Mouse (Mus musculus) intestine, postnatal 0 days (tissue): ENCODE measurements around the gene Ttc9c. TPM values are rescaled to one million over a fixed set of nuclear protein-coding genes. Genes with fewer than 3 reads are reported as not detected.
A peak's percentile ranks its signal among the peaks of the same experiment; 100 is the strongest.
"Not testable (repeated sequence)": the region's sequence is repeated elsewhere in the genome, so short reads cannot be mapped to it uniquely, and the experiment has no call there.

Experiments
- ATAC-seq: fragments of 200-750 bp; cut with Nextera tagmentation; 2 replicates; pipeline ENCODE4 v1.8.0; 2017; ENCODE audit warnings: mild to moderate bottlenecking, moderate TSS enrichment, moderate library complexity
- H3K27ac ChIP-seq: fragments of 300-500 bp; sonication (generic); 2 replicates; pipeline ENCODE4 v1.5.1; 2014; ENCODE audit warnings: mild to moderate bottlenecking, low read depth, low read length, moderate library complexity
- H3K27me3 ChIP-seq: fragments of 300-500 bp; sonication (generic); replicated peaks from 2 replicates; pipeline ENCODE4 v1.6.1; 2014; ENCODE audit warnings: low read length, mixed read lengths; ENCODE audit not compliant: control insufficient read depth, insufficient read depth
- H3K36me3 ChIP-seq: fragments of 300-500 bp; sonication (generic); 2 replicates; pipeline ENCODE4 v1.6.1; 2014; ENCODE audit warnings: mild to moderate bottlenecking, moderate library complexity; ENCODE audit not compliant: control insufficient read depth, insufficient read depth
- H3K4me1 ChIP-seq: fragments of 300-500 bp; sonication (generic); replicated peaks from 2 replicates; pipeline ENCODE4 v1.6.1; 2014; ENCODE audit warnings: antibody characterized with exemption, low read length, mixed read lengths; ENCODE audit not compliant: control insufficient read depth, insufficient read depth
- H3K4me2 ChIP-seq: fragments of 300-500 bp; sonication (generic); replicated peaks from 2 replicates; pipeline ENCODE4 v1.6.1; 2014; ENCODE audit warnings: low read depth, mild to moderate bottlenecking, moderate library complexity
- H3K4me3 ChIP-seq: fragments of 300-500 bp; sonication (generic); 2 replicates; pipeline ENCODE4 v1.5.1; 2014; ENCODE audit warnings: low read depth, low read length
- H3K9ac ChIP-seq: fragments of 300-500 bp; sonication (generic); 2 replicates; pipeline ENCODE4 v1.6.1; 2014; ENCODE audit warnings: mild to moderate bottlenecking, low read depth, low read length
- H3K9me3 ChIP-seq: fragments of 300-500 bp; sonication (generic); 2 replicates; pipeline ENCODE4 v1.6.1; 2016; ENCODE audit warnings: mixed run types; ENCODE audit not compliant: control insufficient read depth
- CTCF ChIP-seq: sonication (generic); IDR thresholded peaks from 2 replicates; pipeline ENCODE4 v1.5.1; 2016; ENCODE audit warnings: low read depth, mild to moderate bottlenecking, control low read depth, antibody characterized with exemption, moderate library complexity
- WGBS: fragments of 180-500 bp; shearing (Covaris S2); extraction: QIAGEN DNeasy Blood & Tissue Kit; methylation state at CpG from one replicate; pipeline ENCODE4 v1.1.7; 2014; 5-methylcytosine and 5-hydroxymethylcytosine counted together
- polyA plus RNA-seq: library from polyadenylated mRNA; unstranded; fragments of >200 nt; fragmentation: Nextera tagmentation; extraction: Ambion mirVana; gene quantifications from 2 replicates; pipeline ENCODE4 v1.2.1, GENCODE M21; 2015

Gene Ttc9c
- polyA plus RNA-seq, 1 experiment from 2014 or later: 18.2 TPM

DNA sequence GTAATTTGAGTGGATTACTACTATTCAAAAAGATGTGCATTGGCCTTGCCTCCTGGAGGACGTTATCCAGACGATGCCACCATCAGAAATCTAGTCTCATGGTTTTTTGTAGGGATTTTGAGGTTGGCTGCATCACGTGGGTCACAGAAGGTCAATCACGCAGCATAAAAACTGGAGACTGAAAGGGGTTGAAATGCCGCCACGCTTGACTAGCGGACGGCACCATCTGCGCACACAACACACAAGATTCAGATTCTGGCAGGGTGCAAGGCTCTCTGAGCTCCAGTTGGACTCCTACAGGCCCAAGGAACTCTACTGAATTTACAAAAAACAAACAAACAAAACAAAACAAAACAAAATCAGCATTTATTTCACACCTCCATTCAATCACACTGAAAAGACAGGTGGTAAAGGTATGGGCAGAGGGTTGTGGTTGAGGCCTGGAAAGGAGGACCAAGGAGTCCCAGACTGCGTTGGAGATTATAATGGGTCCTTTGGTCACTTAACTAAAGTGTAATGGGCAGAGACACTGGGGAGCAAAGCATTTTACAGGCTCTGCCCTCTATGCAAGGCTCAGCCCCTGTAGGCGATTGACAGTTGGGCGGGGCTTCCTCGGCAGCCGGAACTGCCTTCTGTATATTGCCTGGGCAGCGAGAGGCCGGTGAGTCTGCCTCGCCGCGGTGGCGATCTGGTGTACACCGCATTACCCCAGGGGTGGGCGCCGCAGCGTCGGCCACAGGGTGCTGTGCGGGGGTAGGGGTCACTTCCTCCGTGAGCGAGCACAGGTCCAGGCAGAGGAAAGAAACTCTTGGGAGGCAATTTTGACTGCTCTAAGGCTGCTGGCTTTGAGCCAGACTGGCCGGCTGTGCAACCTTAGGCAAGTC, 21.0 kb upstream of the Ttc9c start:
- Histone ChIP-seq H3K27ac (peak overlapping the region; percentile 21), H3K4me3 (peak overlapping the region; percentile 41), H3K9me3 (no peaks in the 10 kb centered on the region), H3K9ac (peak overlapping the region; percentile 60), H3K4me1 (no peaks in the 10 kb centered on the region), H3K36me3 (peaks cover 6% of the 10 kb centered on the region; the same call in 1 of the 2 replicates), H3K4me2 (peak overlapping the region; percentile 66), H3K27me3 (no peaks in the 10 kb centered on the region)
- no peak for TF ChIP-seq CTCF
- WGBS: 26% methylated on average over 29 of the region's 29 CpGs
- ATAC-seq: peak; percentile 60

- no peak for ATAC-seq
- Histone ChIP-seq H3K36me3 (peaks cover 11% of the 10 kb centered on the region; the same call in 1 of the 2 replicates), H3K27ac (peak within 1 kb of the TSS; percentile 92), H3K9ac (peak within 1 kb of the TSS; percentile 83), H3K27me3 (no peaks in the 10 kb centered on the region), H3K4me1 (no peaks in the 10 kb centered on the region), H3K9me3 (no peaks in the 10 kb centered on the region), H3K4me3 (peak within 1 kb of the TSS; percentile 62), H3K4me2 (peak within 1 kb of the TSS; percentile 89)
- no peak for TF ChIP-seq CTCF
- WGBS: 81% methylated on average over 11 of the region's 11 CpGs
These were observed 20.2 kb upstream of the Ttc9c start, which contains the start of gene Gng3 for GRCm38 (mm10) chr19:8839103-8839907. Gene Gng3, minus strand, starts transcription at chr19:8839194.

DNA sequence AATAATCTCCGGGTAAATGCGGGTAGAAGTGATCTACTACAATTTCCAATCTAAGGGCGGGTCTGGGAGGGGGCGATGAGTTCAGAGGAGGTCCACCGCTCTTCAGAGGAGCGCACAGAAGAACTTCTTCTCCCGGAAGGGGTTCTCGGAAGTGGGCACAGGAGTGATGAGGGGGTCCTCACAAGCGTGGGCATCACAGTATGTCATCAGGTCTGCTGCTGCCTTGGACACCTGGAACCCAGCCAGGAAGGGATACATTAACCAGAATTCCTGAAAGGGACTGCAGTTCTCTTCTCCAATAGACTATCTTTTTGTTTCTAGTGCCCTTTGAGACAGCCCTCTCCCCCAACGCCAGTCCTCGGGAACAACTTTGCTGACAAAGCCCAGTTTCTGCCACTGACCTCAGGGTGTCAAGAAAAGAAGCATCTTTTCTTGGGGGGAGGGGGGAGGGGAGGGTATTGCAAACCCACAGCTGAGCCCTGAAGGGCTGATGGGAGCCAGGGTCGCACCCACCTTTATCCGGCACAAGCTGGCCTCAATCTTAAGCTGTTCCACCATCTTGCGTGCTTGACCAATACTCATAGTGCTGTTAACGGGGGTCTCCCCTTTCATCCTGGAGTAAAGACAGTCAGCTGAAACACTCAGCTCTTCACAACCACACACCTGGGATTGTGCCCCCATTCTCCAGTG, 19.1 kb upstream of the Ttc9c start:
- no peaks in the 10 kb centered on the region for H3K9me3 ChIP-seq
- H3K4me3 ChIP-seq: peak overlapping the region; percentile 62
- peaks cover 15% of the 10 kb centered on the region for H3K36me3 ChIP-seq
- H3K4me1 ChIP-seq: no peaks in the 10 kb centered on the region
- no peak for TF ChIP-seq CTCF
- H3K27me3 ChIP-seq: no peaks in the 10 kb centered on the region
- ATAC-seq: no peak
- H3K4me2 ChIP-seq: peak overlapping the region; percentile 89
- peak overlapping the region; percentile 92 for H3K27ac ChIP-seq
- WGBS: 20% methylated on average over 15 of the region's 15 CpGs
- H3K9ac ChIP-seq: peak overlapping the region; percentile 83

- Histone ChIP-seq H3K4me1 (no peaks in the 10 kb centered on the region), H3K9ac (peak within 1 kb of the TSS; percentile 83), H3K36me3 (peaks cover 24% of the 10 kb centered on the region), H3K27ac (peak within 1 kb of the TSS; percentile 92), H3K4me3 (peak within 1 kb of the TSS; percentile 62), H3K27me3 (no peaks in the 10 kb centered on the region), H3K9me3 (no peaks in the 10 kb centered on the region), H3K4me2 (peak within 1 kb of the TSS; percentile 89)
- WGBS: under 1% methylated on average over 38 of the region's 38 CpGs
- ATAC-seq: peak; percentile 74
- peak; percentile 74 for TF ChIP-seq CTCF
These were observed 18.2 kb upstream of the Ttc9c start, which contains the start of gene Bscl2 for GRCm38 (mm10) chr19:8837251-8837791. Gene Bscl2, plus strand, starts transcription at chr19:8837467.

DNA sequence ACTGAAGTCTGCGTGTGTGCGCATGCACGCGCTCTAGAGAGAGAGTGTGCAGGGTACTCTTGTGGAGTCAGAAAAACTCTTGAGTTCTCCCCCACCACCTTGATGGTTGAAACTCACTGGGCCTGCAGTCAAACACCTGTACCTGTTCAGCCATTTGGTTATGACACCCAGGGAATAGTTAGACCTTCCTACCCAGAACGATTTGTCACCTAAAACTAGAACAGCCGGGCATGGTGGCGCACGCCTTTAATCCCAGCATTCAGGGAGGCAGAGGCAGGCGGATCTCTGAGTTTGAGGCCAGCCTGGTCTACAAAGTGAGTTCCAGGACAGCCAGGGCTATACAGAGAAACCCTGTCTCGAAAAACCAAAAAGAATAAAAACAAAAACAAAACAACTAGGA, 17.2 kb upstream of the Ttc9c start:
- not testable (repeated sequence) for H3K9ac ChIP-seq, H3K27me3 ChIP-seq, H3K9me3 ChIP-seq, ATAC-seq, H3K4me1 ChIP-seq, H3K4me3 ChIP-seq, H3K4me2 ChIP-seq, H3K27ac ChIP-seq
- WGBS: 92% methylated on average over 10 of the region's 10 CpGs
- peaks cover 34% of the 10 kb centered on the region for H3K36me3 ChIP-seq
